Mouse (Mus musculus) liver, adult 10 weeks (tissue): ENCODE measurements around the gene Osbpl6. TPM values are rescaled to one million over a fixed set of nuclear protein-coding genes. Genes with fewer than 3 reads are reported as not detected.

Experiments used
- polyA plus RNA-seq: library from polyadenylated mRNA; stranded (reverse); fragments of 350-450 nt; fragmentation: Illumina TruSeq; extraction: RNeasy Lipid Tissue Mini Kit (QIAGEN cat#74804); gene quantifications from one replicate; pipeline ENCODE4 v1.2.3, GENCODE M21; 2014; ENCODE audit warnings: low read depth, low replicate concordance

The Osbpl6 gene
- not detected for polyA plus RNA-seq

GRCm38 (mm10) chr2:76406151-76406936 is at the start of gene Osbpl6:
TSS of gene Osbpl6 (plus strand) at chr2:76406508.

GRCm38 (mm10) chr2:76360226-76360625 is 46.1 kb upstream of the Osbpl6 start, which contains the start of gene Cyct:
TSS of gene Cyct (minus strand) at chr2:76360450.

GRCm38 (mm10) chr2:76369821-76370655 is 36.3 kb upstream of the Osbpl6 start, which contains the start of gene Rbm45:
TSS of gene Rbm45 (plus strand) at chr2:76369984.

GRCm38 (mm10) chr2:76647883-76648570 is 241.7 kb downstream of the Osbpl6 start, which contains the start of the genes Prkra and Pjvk:
TSS of gene Prkra (minus strand) at chr2:76648015.
TSS of gene Pjvk (plus strand) at chr2:76648476.

Other genes starting within 250 kb of the Osbpl6 start
- gene Pde11a, start 67.7 kb upstream of the Osbpl6 start, polyA plus RNA-seq, result not detected
- not detected for gene Cyct, start 46.1 kb upstream of the Osbpl6 start, polyA plus RNA-seq
- 13.0 TPM for gene Rbm45, start 36.5 kb upstream of the Osbpl6 start, polyA plus RNA-seq
- 21.7 TPM for gene Prkra, start 241.5 kb downstream of the Osbpl6 start, polyA plus RNA-seq
- not detected for gene Pjvk, start 242.0 kb downstream of the Osbpl6 start, polyA plus RNA-seq